Mouse (Mus musculus) liver, adult 2 months (tissue): ENCODE data around the gene Kcnj8.

Experiments used
- CTCF ChIP-seq: fragments of 200-500 bp; IDR thresholded peaks from 2 replicates; pipeline ENCODE4 v1.5.1; 2011; ENCODE audit warnings: low read depth, low read length, control low read depth
- POLR2A ChIP-seq: fragments of 200-500 bp; IDR thresholded peaks from 2 replicates; pipeline ENCODE4 v1.6.1; 2011; ENCODE audit warnings: low read length, control low read depth; ENCODE audit not compliant: insufficient read depth; ENCODE audit errors: extremely low read depth

DNA sequence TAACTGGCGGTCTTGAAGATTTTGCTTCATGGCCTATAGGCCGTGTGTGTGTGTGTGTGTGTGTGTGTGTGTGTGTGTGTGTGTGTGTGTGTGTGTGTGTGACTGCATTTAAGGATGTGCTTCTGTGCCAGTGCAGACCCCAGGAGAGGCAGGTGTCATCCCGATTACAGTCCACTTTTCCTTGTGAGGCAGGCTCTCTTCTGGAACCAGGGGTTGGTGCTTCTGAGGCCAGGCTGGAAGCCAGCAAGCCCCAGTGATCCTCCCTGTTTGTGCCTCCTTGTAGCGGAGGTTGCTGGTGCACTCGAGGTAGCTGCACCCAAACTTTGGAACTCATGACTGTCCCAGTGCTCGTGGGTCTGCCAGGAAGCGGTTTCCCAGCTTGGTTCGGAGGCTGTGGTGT lies 41.7 kb downstream of the Kcnj8 start:
- TF ChIP-seq CTCF (no peak), POLR2A (no peak)
